Mouse (Mus musculus) midbrain, postnatal 0 days (tissue): ENCODE data around the gene C8b. TPM values are rescaled to one million over a fixed set of nuclear protein-coding genes. Genes with fewer than 3 reads are reported as not detected.

ENCODE experiments used
- ATAC-seq: fragments of 200-750 bp; cut with Nextera tagmentation; 2 replicates; pipeline ENCODE4 v1.8.0; 2017; ENCODE audit warnings: moderate number of reproducible peaks, mild to moderate bottlenecking, moderate TSS enrichment, moderate library complexity; ENCODE audit not compliant: low FRiP score
- DNase-seq: peaks from one replicate; pipeline ENCODE4 v3.0.0-alpha.2; 2015; ENCODE audit warnings: low spot score
- H3K27ac ChIP-seq: fragments of 300-500 bp; sonication (generic); 2 replicates; pipeline ENCODE4 v1.5.1; 2014; ENCODE audit warnings: low read depth, mild to moderate bottlenecking, low read length, mixed read lengths
- H3K27me3 ChIP-seq: fragments of 300-500 bp; sonication (generic); 2 replicates; pipeline ENCODE4 v1.6.1; 2014; ENCODE audit warnings: low read length, control low read depth, mixed read lengths; ENCODE audit not compliant: insufficient read depth
- H3K36me3 ChIP-seq: fragments of 300-500 bp; sonication (generic); 2 replicates; pipeline ENCODE4 v1.6.1; 2014; ENCODE audit warnings: low read length, control low read depth, mixed read lengths; ENCODE audit not compliant: insufficient read depth
- H3K4me1 ChIP-seq: fragments of 300-500 bp; sonication (generic); 2 replicates; pipeline ENCODE4 v1.6.1; 2014; ENCODE audit warnings: mild to moderate bottlenecking, control low read depth, antibody characterized with exemption, low read length, mixed read lengths; ENCODE audit not compliant: insufficient read depth
- H3K4me2 ChIP-seq: fragments of 300-500 bp; sonication (generic); 2 replicates; pipeline ENCODE4 v1.6.1; 2014; ENCODE audit warnings: low read depth, mild to moderate bottlenecking, low read length, mixed read lengths; ENCODE audit not compliant: poor library complexity, severe bottlenecking
- H3K4me3 ChIP-seq: fragments of 300-500 bp; sonication (generic); 2 replicates; pipeline ENCODE4 v1.5.1; 2014; ENCODE audit warnings: low read depth, mild to moderate bottlenecking, low read length, moderate library complexity
- H3K9ac ChIP-seq: fragments of 300-500 bp; sonication (generic); replicated peaks from 2 replicates; pipeline ENCODE4 v1.6.1; 2014; ENCODE audit warnings: mild to moderate bottlenecking, low read length, moderate library complexity, mixed read lengths; ENCODE audit not compliant: poor library complexity, severe bottlenecking
- H3K9me3 ChIP-seq: fragments of 300-500 bp; sonication (generic); 2 replicates; pipeline ENCODE4 v1.6.1; 2016; ENCODE audit warnings: low read length, control low read depth
- CTCF ChIP-seq: IDR thresholded peaks from 2 replicates; pipeline ENCODE4 v1.5.1; 2016; ENCODE audit warnings: antibody characterized with exemption, mild to moderate bottlenecking
- WGBS: fragments of 180-500 bp; shearing (Covaris S2); extraction: QIAGEN DNeasy Blood & Tissue Kit; methylation state at CpG from one replicate; pipeline ENCODE4 v1.1.7; 2014; 5-methylcytosine and 5-hydroxymethylcytosine counted together
- polyA plus RNA-seq: library from polyadenylated mRNA; unstranded; fragments of >200 nt; fragmentation: Nextera tagmentation; extraction: Ambion mirVana; gene quantifications from 2 replicates; pipeline ENCODE4 v1.2.1, GENCODE M21; 2015
- total RNA-seq: library from RNA; depleted of rRNA; stranded (reverse); fragments of >200 nt; gene quantifications from 2 replicates; pipeline ENCODE4 v1.2.3, GENCODE M21; 2014

C8b gene
- total and polyA plus RNA-seq, 2 experiments from 2014 or later = 0.22 TPM; not detected in 1

GRCm38 (mm10) chr4:104770331-104770730 is 4.2 kb downstream of the C8b start:
- Histone ChIP-seq H3K4me2 (no peak overlapping the region), H3K4me3 (no peak overlapping the region), H3K36me3 (no peaks in the 10 kb centered on the region), H3K9ac (no peak overlapping the region), H3K4me1 (no peaks in the 10 kb centered on the region), H3K27me3 (no peaks in the 10 kb centered on the region), H3K27ac (no peak overlapping the region), H3K9me3 (no peaks in the 10 kb centered on the region)
- ATAC-seq = no peak
- 57% methylated on average over 4 of the region's 4 CpGs for WGBS
- no peak for TF ChIP-seq CTCF
- peak; percentile 20 for DNase-seq

- Histone ChIP-seq H3K27ac (no peak overlapping the region), H3K9ac (no peak overlapping the region), H3K27me3 (no peaks in the 10 kb centered on the region), H3K4me2 (no peak overlapping the region), H3K36me3 (no peaks in the 10 kb centered on the region), H3K9me3 (no peaks in the 10 kb centered on the region), H3K4me1 (no peaks in the 10 kb centered on the region), H3K4me3 (no peak overlapping the region)
- DNase-seq = no peak
- WGBS = 20% methylated on average over 3 of the region's 3 CpGs
- TF ChIP-seq CTCF = no peak
- no peak for ATAC-seq
Observed at GRCm38 (mm10) chr4:104775601-104776000, 9.5 kb downstream of the C8b start.

GRCm38 (mm10) chr4:104779460-104779859 is 13.3 kb downstream of the C8b start:
- H3K4me2 ChIP-seq = no peak overlapping the region
- H3K27ac ChIP-seq = no peak overlapping the region
- DNase-seq = no peak
- H3K9ac ChIP-seq = no peak overlapping the region
- no peaks in the 10 kb centered on the region for H3K36me3 ChIP-seq
- H3K9me3 ChIP-seq = no peaks in the 10 kb centered on the region
- WGBS = 87% methylated on average over 5 of the region's 5 CpGs
- H3K4me3 ChIP-seq = no peak overlapping the region
- TF ChIP-seq CTCF = no peak
- H3K4me1 ChIP-seq = no peaks in the 10 kb centered on the region
- no peaks in the 10 kb centered on the region for H3K27me3 ChIP-seq
- no peak for ATAC-seq

- no peaks in the 10 kb centered on the region for H3K9me3 ChIP-seq
- ATAC-seq (no peak), DNase-seq (no peak)
- no peaks in the 10 kb centered on the region for H3K36me3 ChIP-seq
- no peak overlapping the region for H3K4me3 ChIP-seq
- no peak overlapping the region for H3K4me2 ChIP-seq
- H3K27ac ChIP-seq = no peak overlapping the region
- H3K9ac ChIP-seq = no peak overlapping the region
- 95% methylated on average over 3 of the region's 3 CpGs for WGBS
- H3K4me1 ChIP-seq = no peaks in the 10 kb centered on the region
- no peaks in the 10 kb centered on the region for H3K27me3 ChIP-seq
- TF ChIP-seq CTCF = no peak
Observed at GRCm38 (mm10) chr4:104781441-104781840, 15.3 kb downstream of the C8b start.

- no peak overlapping the region for H3K4me2 ChIP-seq
- H3K27me3 ChIP-seq = no peaks in the 10 kb centered on the region
- no peak for ATAC-seq
- no peak overlapping the region for H3K27ac ChIP-seq
- no peak for TF ChIP-seq CTCF
- no peak overlapping the region for H3K9ac ChIP-seq
- DNase-seq = no peak
- H3K36me3 ChIP-seq = no peaks in the 10 kb centered on the region
- H3K9me3 ChIP-seq = no peaks in the 10 kb centered on the region
- no peaks in the 10 kb centered on the region for H3K4me1 ChIP-seq
- WGBS = 87% methylated on average over 4 of the region's 4 CpGs
- H3K4me3 ChIP-seq = no peak overlapping the region
Observed at GRCm38 (mm10) chr4:104782346-104782745, 16.2 kb downstream of the C8b start.

GRCm38 (mm10) chr4:104792111-104792510 is 26.0 kb downstream of the C8b start:
- H3K4me1 ChIP-seq = no peaks in the 10 kb centered on the region
- 76% methylated on average over 4 of the region's 4 CpGs for WGBS
- no peak overlapping the region for H3K4me3 ChIP-seq
- no peak overlapping the region for H3K9ac ChIP-seq
- H3K27me3 ChIP-seq = no peaks in the 10 kb centered on the region
- no peak overlapping the region for H3K4me2 ChIP-seq
- no peak overlapping the region for H3K27ac ChIP-seq
- no peak for TF ChIP-seq CTCF
- DNase-seq = no peak
- ATAC-seq = no peak
- no peaks in the 10 kb centered on the region for H3K9me3 ChIP-seq
- H3K36me3 ChIP-seq = no peaks in the 10 kb centered on the region

- H3K36me3 ChIP-seq = no peaks in the 10 kb centered on the region
- H3K27ac ChIP-seq = no peak overlapping the region
- no peak overlapping the region for H3K4me3 ChIP-seq
- H3K9me3 ChIP-seq = no peaks in the 10 kb centered on the region
- no peak for TF ChIP-seq CTCF
- no peak for ATAC-seq
- H3K4me2 ChIP-seq = no peak overlapping the region
- no peak for DNase-seq
- no peak overlapping the region for H3K9ac ChIP-seq
- 88% methylated on average over 9 of the region's 9 CpGs for WGBS
- H3K4me1 ChIP-seq = no peaks in the 10 kb centered on the region
- no peaks in the 10 kb centered on the region for H3K27me3 ChIP-seq
Observed at GRCm38 (mm10) chr4:104798951-104799350, 32.8 kb downstream of the C8b start.
